Mouse (Mus musculus): ENCODE measurements around the gene Csad. TPM values are rescaled to one million over a fixed set of nuclear protein-coding genes. Genes with fewer than 3 reads are reported as not detected.
A peak's percentile ranks its signal among the peaks of the same experiment; 100 is the strongest.

Gene Csad
- total RNA-seq, 1 experiment = 47.3 TPM

GRCm38 (mm10) chr15:102245891-102246741 is 41.6 kb upstream of the Csad start:
- Histone ChIP-seq H3K4me1 (ENCODE audit: control insufficient read depth in 2 of 2, insufficient read depth in 2 of 2, low read length in 2 of 2, poor library complexity in 1 of 2) (peaks cover 18 to 24% of the 10 kb centered on the region in 2 experiments), H3K27ac (ENCODE audit: insufficient read depth, low read depth, low read length, poor library complexity, severe bottlenecking) (peak overlapping the region; percentile 98), H3K9me3 (ENCODE audit: control insufficient read depth, insufficient read depth, low read depth, low read length) (no peaks in the 10 kb centered on the region), H3K4me3 (ENCODE audit: insufficient read depth in 1 of 2, low read depth in 1 of 2, low read length in 2 of 2, poor library complexity in 1 of 2, severe bottlenecking in 1 of 2) (peak overlapping the region; percentile 69 to 93), H3K9ac (ENCODE audit: insufficient read depth, low read depth, low read length, poor library complexity, severe bottlenecking) (peak overlapping the region; percentile 81), H3K36me3 (ENCODE audit: control insufficient read depth, insufficient read depth, low read length, poor library complexity, severe bottlenecking) (peaks cover 7% of the 10 kb centered on the region; the same call in 1 of the 2 replicates)
- TF ChIP-seq ZNF384 (IDR thresholded peaks at IDR 0.05; ENCODE audit: low read depth, low read length) = no peak
- no peak for TF ChIP-seq HCFC1 (IDR thresholded peaks at IDR 0.05; ENCODE audit: borderline replicate concordance, insufficient read depth, low read length)
- TF ChIP-seq CHD2 (IDR thresholded peaks at IDR 0.05; ENCODE audit: low read depth, low read length) = no peak
- no peak for TF ChIP-seq ZC3H11A (IDR thresholded peaks at IDR 0.05; ENCODE audit: borderline replicate concordance, low read depth, low read length)
- TF ChIP-seq MAFK (IDR thresholded peaks at IDR 0.05; ENCODE audit: insufficient read depth, low read depth, low read length) = no peak
- in situ Hi-C loops (cut with MboI; ENCODE audit: low sequenced_read_pairs in 2 of 2, unreplicated experiment in 2 of 2) = no loop called here
- DNase-seq (ENCODE audit: low read depth, low spot score) = peak; percentile 84

- no peak for DNase-seq (ENCODE audit: low read depth, low spot score)
- in situ Hi-C loops (cut with MboI; ENCODE audit: low sequenced_read_pairs in 2 of 2, unreplicated experiment in 2 of 2) = no loop called here
- Histone ChIP-seq H3K27ac (ENCODE audit: insufficient read depth, low read depth, low read length, poor library complexity, severe bottlenecking) (peak overlapping the region; percentile 98), H3K36me3 (ENCODE audit: control insufficient read depth, insufficient read depth, low read length, poor library complexity, severe bottlenecking) (peaks cover 10% of the 10 kb centered on the region; the same call in 1 of the 2 replicates), H3K9me3 (ENCODE audit: control insufficient read depth, insufficient read depth, low read depth, low read length) (no peaks in the 10 kb centered on the region), H3K4me1 (ENCODE audit: control insufficient read depth in 2 of 2, insufficient read depth in 2 of 2, low read length in 2 of 2, poor library complexity in 1 of 2) (peaks cover 16 to 26% of the 10 kb centered on the region in 2 experiments), H3K4me3 (ENCODE audit: insufficient read depth in 1 of 2, low read depth in 1 of 2, low read length in 2 of 2, poor library complexity in 1 of 2, severe bottlenecking in 1 of 2) (peak overlapping the region; percentile 69 to 93), H3K9ac (ENCODE audit: insufficient read depth, low read depth, low read length, poor library complexity, severe bottlenecking) (peak overlapping the region; percentile 81)
- TF ChIP-seq ZC3H11A (IDR thresholded peaks at IDR 0.05; ENCODE audit: borderline replicate concordance, low read depth, low read length) (no peak), ZNF384 (IDR thresholded peaks at IDR 0.05; ENCODE audit: low read depth, low read length) (no peak), HCFC1 (IDR thresholded peaks at IDR 0.05; ENCODE audit: borderline replicate concordance, insufficient read depth, low read length) (no peak), CHD2 (IDR thresholded peaks at IDR 0.05; ENCODE audit: low read depth, low read length) (no peak), MAFK (IDR thresholded peaks at IDR 0.05; ENCODE audit: insufficient read depth, low read depth, low read length) (no peak)
Observed at GRCm38 (mm10) chr15:102245461-102245881, 40.9 kb upstream of the Csad start.

GRCm38 (mm10) chr15:102244306-102245191 is 40.0 kb upstream of the Csad start:
- H3K36me3 ChIP-seq (ENCODE audit: control insufficient read depth, insufficient read depth, low read length, poor library complexity, severe bottlenecking) = peaks cover 16% of the 10 kb centered on the region
- peaks cover 13 to 20% of the 10 kb centered on the region in 2 experiments; a peak in 2 of 4 replicates for H3K4me1 ChIP-seq (ENCODE audit: control insufficient read depth in 2 of 2, insufficient read depth in 2 of 2, low read length in 2 of 2, poor library complexity in 1 of 2)
- DNase-seq (ENCODE audit: low read depth, low spot score) = no peak
- peak overlapping the region; percentile 81; the same call in 1 of the 2 replicates for H3K9ac ChIP-seq (ENCODE audit: insufficient read depth, low read depth, low read length, poor library complexity, severe bottlenecking)
- H3K4me3 ChIP-seq (ENCODE audit: insufficient read depth in 1 of 2, low read depth in 1 of 2, low read length in 2 of 2, poor library complexity in 1 of 2, severe bottlenecking in 1 of 2) = peak overlapping the region; percentile 69 to 93
- in situ Hi-C loops (cut with MboI; ENCODE audit: low sequenced_read_pairs in 2 of 2, unreplicated experiment in 2 of 2) = no loop called here
- H3K9me3 ChIP-seq (ENCODE audit: control insufficient read depth, insufficient read depth, low read depth, low read length) = no peaks in the 10 kb centered on the region
- TF ChIP-seq HCFC1 (IDR thresholded peaks at IDR 0.05; ENCODE audit: borderline replicate concordance, insufficient read depth, low read length) = no peak
- TF ChIP-seq ZNF384 (IDR thresholded peaks at IDR 0.05; ENCODE audit: low read depth, low read length) = peak; percentile 83
- peak overlapping the region; percentile 91; the same call in 1 of the 2 replicates for H3K27ac ChIP-seq (ENCODE audit: insufficient read depth, low read depth, low read length, poor library complexity, severe bottlenecking)

- no peak for DNase-seq (ENCODE audit: low read depth, low spot score)
Observed at GRCm38 (mm10) chr15:102243229-102244190, 39.0 kb upstream of the Csad start.

More at GRCm38 (mm10) chr15:102243229-102244190, 39.0 kb upstream of the Csad start:
- in situ Hi-C loops (cut with MboI; ENCODE audit: low sequenced_read_pairs in 2 of 2, unreplicated experiment in 2 of 2) = no loop called here
- Histone ChIP-seq H3K9me3 (ENCODE audit: control insufficient read depth, insufficient read depth, low read depth, low read length) (no peaks in the 10 kb centered on the region), H3K4me3 (ENCODE audit: insufficient read depth in 1 of 2, low read depth in 1 of 2, low read length in 2 of 2, poor library complexity in 1 of 2, severe bottlenecking in 1 of 2) (peak overlapping the region; percentile 69 to 93), H3K9ac (ENCODE audit: insufficient read depth, low read depth, low read length, poor library complexity, severe bottlenecking) (peak overlapping the region; percentile 77), H3K27ac (ENCODE audit: insufficient read depth, low read depth, low read length, poor library complexity, severe bottlenecking) (peak overlapping the region; percentile 98), H3K36me3 (ENCODE audit: control insufficient read depth, insufficient read depth, low read length, poor library complexity, severe bottlenecking) (peaks cover 25% of the 10 kb centered on the region), H3K4me1 (ENCODE audit: control insufficient read depth in 2 of 2, insufficient read depth in 2 of 2, low read length in 2 of 2, poor library complexity in 1 of 2) (peaks cover 13 to 20% of the 10 kb centered on the region in 2 experiments; a peak in 2 of 4 replicates)
- TF ChIP-seq MAFK (IDR thresholded peaks at IDR 0.05; ENCODE audit: insufficient read depth, low read depth, low read length) (no peak), ZC3H11A (IDR thresholded peaks at IDR 0.05; ENCODE audit: borderline replicate concordance, low read depth, low read length) (no peak), ZNF384 (IDR thresholded peaks at IDR 0.05; ENCODE audit: low read depth, low read length) (no peak), HCFC1 (IDR thresholded peaks at IDR 0.05; ENCODE audit: borderline replicate concordance, insufficient read depth, low read length) (no peak), CHD2 (IDR thresholded peaks at IDR 0.05; ENCODE audit: low read depth, low read length) (no peak)

Measured in ES-E14 (cell line).